Mouse (Mus musculus) ES-CJ7 (cell line): ENCODE data around the gene Shmt2.

Experiments used
- DNase-seq: peaks from one replicate; pipeline ENCODE4 v3.0.0; 2011; ENCODE audit warnings: low read depth, low spot score

The Shmt2 gene

GRCm38 (mm10) chr10:127512307-127512666 lies 10.0 kb downstream of the Shmt2 start:
- DNase-seq: no peak

- DNase-seq: peak; percentile 62
Observed at GRCm38 (mm10) chr10:127511634-127512306, 10.5 kb downstream of the Shmt2 start.

DNA sequence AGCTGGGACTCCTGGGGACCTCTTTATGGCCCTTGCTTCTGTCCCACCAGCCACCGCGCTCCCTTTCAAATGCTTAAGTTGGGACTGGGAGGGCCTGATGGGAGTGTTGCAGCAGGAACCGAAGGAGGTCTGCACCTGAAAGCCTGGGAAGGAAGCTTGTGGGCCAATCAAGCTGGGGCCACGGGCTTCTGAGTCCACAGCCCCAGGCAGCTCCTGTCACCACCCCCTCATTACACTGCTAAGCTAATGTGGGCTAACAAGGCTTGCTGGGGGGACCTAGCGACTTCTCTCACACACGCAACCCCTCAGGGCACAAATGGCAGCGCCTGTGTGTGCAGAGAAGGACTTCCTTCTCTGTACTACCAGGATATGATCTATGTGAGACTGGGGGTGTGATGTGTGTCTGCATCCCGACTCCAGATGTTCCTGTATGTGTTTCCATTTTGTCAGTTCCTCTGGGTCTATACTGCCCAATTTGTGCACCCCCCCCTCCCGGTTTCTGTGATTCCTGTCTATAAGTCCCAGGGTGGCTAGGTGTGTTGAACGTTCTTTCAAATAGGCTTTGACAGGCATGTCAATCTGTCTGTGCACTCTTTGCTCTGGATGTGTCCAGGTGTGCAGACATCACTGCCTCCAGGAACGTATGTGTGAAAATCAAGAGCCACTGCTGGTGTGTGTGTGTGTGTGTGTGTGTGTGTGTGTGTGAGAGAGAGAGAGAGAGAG lies 11.2 kb downstream of the Shmt2 start:
- no peak for DNase-seq

GRCm38 (mm10) chr10:127509837-127510701 lies 12.2 kb downstream of the Shmt2 start:
- DNase-seq: no peak

DNA sequence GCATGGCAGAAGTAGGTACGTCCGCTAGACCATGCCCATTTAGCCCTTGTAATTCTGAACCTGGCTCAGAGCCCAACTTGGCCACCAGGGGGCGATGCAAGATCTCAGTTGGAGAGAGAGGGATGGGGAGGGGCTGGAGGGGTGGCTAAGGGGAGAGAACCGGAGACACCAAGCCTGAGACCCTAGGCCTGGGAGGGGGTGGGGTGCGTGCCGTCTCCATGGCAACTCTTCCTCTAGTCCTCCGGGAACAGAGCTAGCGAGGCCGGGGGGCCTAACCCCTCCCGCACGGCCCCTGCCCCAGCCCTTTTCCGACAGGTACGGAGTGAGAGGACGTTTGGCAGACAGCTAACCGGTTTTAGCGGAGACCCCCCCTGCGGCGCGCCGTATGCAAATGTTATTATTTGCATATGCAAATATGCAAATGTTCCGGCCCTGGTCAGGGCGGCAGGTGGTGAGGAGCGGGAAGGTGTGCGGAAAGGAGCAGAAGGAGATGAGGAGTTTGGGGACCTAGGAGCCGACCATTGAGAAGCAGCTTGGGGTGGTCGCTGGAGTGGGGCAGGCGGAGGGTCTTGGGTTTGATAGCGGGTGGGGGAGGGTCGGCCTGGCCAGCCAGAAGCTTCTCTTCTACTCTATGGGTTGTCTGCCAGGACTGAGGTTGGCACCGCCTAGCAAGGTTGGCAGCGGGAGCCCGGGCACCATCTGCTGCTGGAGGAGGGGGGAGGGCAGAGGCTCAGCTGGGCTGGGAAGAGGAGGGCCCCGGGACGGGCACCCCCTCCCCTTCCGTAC lies 13.0 kb downstream of the Shmt2 start:
- peak; percentile 98 for DNase-seq

- DNase-seq: peak; percentile 90
Observed at GRCm38 (mm10) chr10:127508239-127508638, 14.0 kb downstream of the Shmt2 start.

DNA sequence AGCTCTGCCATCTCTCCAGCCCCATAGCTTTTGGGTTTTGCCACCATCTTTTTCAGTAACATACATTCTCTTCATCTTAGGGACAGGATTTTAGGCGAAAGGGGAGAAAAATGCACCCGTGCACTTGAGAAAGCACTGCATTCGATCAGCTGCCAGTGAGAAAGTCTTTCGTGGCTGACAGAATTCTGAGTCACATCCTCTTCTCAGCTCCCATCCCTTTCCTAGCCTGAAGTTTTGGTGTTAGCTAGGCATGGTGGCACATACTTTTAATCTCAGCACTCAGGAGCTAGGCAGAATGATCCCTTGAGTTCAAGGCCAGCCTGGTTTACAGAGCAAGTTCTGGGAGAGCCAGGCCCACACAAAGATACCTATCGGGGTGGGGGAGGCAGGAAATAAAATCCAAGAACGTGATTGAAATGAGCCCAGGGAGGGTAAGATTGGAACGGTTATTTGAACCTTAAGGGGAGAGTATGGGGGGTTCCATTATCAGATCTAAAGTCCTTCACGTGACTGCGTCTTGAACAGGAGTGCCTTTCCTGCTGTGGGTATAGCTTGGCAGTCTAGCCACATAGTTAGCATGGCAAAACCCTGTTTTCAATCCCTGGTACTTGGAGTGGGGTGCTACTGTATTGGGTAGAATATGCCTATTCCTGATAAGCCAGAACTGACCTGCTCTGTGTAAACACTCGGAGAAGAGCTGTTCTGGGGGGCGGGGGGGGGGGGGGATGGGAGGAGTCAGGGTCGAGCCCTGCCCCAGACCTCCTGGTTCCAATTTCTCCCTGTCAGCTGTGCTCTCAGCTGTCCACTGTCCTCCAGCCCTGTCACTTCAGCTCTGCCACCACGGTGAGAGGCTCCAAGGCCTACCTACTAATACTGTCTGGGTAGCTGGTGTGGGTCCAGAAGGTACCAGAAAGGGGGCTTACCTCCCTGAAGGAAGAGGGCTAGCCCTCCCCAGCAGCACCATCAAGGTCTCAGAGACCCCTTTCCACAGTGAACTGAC lies 21.1 kb downstream of the Shmt2 start, which contains the start of gene Stac3:
TSS of gene Stac3 (plus strand) at position 793 of the 1,000 bp plus-strand sequence.
- DNase-seq: no peak

- DNase-seq: no peak
Observed at GRCm38 (mm10) chr10:127500042-127500441, 22.2 kb downstream of the Shmt2 start.

DNA sequence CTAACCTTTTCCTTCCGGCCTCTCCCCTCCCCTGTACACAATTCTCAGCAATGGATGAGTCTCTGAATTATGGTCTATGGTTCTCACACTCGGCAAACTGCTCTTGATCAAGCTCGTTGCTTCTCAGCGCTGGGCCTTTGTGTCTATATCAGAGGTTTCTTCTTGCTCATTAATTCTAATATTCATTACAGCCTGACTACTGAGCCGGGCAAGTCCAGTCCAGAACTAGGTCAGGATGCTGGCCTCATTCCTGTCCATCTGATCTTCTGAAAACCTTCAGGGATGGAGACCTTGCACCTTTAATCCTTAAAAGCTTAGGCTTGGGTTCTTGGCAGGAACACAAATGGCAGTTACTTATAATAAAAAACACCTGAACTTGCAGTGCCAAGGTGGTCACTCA lies 22.7 kb downstream of the Shmt2 start:
- no peak for DNase-seq

- no peak for DNase-seq
Observed at GRCm38 (mm10) chr10:127496156-127496555, 26.1 kb downstream of the Shmt2 start.

GRCm38 (mm10) chr10:127492118-127492517 lies 30.1 kb downstream of the Shmt2 start:
- DNase-seq: no peak

DNA sequence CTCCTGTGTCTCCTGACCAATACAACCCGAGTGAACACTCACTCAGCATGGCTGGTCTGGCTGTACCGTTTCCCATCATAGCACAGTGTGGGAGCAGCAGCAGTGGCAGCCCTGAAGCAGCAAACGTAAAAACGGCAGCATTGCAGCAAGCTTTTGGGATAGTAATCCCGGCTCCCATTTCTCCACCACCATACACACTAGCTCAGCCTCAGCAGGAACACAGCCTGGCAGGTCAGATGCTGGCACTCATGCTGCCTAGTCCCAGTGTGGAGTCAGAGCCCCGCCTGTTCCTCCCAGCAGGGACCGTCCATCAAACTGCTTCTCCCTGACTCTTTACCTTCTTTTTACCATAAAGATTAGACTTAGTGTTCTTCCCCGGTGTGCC lies 31.1 kb downstream of the Shmt2 start:
- DNase-seq: no peak

DNA sequence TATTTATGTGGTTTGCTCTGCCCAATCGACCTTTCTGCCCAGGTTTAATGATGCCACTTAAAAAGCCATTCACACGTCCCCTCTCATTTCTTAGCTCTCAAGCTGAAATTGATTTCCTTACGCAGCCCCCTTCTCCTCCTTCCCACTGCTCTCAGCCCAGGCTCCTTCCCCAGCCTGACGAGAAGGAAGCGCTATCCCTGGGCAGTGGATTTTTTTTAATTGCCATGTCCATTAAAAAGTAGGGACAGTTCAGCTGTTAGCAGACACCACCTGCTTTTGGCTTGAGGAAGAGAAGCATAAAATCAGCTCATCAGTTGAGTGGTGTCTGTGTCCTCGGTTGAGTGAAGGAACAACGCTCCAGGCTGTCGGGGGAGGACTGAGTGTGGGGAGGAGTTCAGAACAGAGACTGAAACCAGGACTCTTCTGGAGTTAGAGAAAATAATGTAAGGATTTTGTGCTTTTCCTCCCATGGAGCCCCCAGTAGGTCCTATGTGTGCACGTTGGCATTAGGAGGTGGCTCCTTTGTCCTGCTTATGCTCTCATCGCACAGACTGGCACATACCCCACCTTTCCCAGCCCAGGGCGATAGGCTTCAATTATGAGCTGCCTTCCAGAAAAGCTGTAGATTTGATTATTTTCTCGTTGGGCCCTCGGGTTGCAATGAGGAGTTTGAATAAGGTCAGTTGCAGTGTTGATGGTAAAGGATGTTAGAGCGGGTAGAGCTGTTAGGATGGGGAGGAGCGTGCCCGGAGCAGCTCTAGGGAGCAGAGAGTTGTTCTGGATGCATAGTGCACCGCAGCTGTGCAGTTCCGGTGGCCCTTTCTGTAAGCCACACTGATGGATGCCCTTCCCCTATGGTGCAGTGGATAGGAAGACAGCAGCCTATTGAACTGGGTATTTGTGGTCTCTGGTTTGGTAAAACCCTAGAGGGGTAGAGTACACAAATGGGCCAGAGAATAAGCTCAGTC lies 31.8 kb downstream of the Shmt2 start:
- no peak for DNase-seq

DNA sequence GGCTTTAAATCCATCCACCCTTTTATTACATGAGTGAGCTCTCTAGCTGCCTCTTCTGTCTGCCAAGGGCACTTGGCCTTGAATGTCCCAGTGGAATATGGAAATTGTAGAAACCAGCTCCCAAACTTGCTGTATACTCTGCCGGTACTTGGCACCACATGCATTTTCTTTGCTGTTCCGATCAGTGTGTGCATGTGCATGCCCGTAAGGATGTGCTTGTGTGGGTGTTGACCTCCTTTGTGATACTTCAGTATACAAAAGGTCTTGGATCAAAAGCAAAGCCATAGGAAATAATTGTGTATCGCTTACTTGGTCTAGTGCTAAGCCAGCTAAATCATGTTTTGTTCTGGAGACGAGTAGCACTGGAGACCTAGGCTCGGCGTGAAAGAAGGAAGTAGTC lies 33.4 kb downstream of the Shmt2 start:
- DNase-seq: no peak

DNA sequence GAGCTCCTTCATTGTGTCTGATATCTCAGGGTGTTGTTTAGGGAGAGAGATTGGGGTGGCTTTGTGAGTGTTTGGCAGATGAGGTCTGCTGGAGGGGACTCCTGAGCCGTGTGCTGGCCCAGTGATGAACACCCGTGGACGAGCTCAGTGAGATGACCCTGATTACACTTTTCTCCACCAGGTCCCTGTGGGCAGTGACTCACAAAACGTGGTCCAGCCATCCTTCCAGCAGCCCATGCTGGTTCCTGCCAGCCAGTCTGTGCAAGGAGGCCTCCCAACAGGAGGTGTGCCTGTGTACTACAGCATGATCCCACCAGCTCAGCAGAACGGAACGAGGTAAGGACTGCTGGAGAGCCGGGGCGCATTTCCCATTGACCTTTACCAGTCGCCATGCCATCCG lies 37.0 kb downstream of the Shmt2 start:
- no peak for DNase-seq

DNA sequence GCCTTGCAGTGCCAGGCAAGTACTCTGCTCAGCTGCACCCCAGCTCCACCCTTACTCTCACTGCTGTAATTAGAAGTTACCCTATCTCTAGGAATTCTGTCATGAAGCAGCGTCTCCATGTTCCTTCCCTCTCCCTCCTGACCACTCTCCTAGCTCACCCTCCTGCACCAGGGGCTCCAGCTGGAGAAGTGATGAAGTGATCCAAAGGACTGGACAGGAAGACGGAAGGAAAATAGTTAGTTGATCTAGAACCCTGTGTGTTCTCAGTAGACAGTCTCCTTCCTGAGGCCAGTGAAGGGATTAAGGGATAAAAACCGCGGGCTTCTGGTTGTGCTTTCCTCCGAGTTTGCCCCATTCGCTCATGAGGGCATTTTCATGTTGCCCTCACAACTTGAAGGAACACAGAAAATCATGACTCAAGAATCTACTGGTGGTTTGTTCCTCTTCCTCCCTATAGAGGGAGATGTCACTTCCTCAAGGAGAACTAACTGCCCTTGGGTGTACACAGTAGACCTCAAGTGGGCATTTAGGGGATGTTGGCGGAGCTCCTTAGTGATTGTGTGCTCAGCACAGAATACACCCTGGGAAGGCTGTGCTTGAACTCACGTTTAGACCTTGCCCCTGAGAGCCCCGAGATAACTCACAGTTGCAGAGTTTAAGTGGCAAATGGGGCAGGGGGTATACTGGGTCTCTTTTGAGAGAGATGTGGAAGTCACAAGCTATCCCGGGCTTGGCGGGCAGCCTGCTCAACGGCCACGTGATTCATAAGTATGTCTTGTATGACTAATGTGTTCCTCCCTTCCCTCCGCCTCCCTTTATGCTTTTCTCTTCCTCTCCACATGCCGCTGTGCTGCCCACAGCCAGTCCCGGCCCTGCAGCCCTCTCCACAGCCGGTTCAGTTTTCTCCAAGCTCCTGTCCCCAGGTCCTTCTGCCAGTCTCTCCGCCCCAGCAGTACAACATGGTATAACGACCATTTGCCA lies 41.1 kb downstream of the Shmt2 start:
- peak; percentile 23 for DNase-seq

- DNase-seq: peak; percentile 43
Observed at GRCm38 (mm10) chr10:127479131-127479530, 43.1 kb downstream of the Shmt2 start.

DNA sequence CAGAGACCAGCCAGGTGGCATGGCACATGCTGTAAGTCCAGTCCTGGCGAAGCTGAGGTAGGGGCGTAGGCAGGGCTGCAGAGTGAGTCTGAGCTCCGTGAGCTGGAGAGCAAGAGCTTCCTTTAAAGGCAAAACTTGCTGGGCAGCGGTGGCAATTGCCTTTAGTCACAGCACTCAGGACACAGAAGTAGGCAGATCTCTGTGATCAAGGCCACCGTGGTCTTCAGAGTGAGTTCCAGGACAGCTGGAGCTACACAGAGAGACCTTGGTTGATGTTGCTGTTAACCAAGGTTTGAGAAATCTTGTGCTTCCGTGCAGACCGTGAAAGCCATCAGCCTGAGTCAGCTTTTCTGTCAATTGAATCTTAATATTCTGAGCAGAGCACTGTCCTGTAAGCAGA lies 44.9 kb downstream of the Shmt2 start:
- DNase-seq: no peak
